Mouse (Mus musculus) CD4-positive, CD25-positive, alpha-beta regulatory T cell, adult 2 months (primary cell): ENCODE results near the gene Vps37b.

Experiments used
- DNase-seq: peaks from one replicate; pipeline ENCODE4 v3.0.0-alpha.2; 2012; ENCODE audit warnings: low read depth, low spot score

Vps37b gene

GRCm38 (mm10) chr5:124004356-124005150 lies 27.5 kb downstream of the Vps37b start:
- no peak for DNase-seq

DNA sequence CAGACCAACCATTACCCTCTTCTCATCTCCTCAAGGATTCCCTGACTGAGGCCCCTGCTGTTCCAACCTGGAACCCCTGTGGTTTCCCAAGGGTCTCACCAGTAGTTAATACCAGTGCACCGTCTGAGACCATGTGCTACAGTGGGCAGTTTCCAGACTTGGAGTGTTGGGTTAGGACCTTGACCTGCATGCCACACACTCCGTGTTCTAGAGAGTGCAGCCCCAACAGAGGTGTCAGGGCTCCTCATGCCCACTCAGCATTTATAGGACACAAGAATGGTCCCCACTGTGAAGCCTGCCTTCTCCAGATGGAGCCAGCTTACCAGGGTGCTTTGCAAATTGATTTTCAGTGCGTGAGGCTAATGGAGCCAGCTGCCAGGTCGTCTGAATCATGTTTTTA lies 28.7 kb downstream of the Vps37b start:
- no peak for DNase-seq

DNA sequence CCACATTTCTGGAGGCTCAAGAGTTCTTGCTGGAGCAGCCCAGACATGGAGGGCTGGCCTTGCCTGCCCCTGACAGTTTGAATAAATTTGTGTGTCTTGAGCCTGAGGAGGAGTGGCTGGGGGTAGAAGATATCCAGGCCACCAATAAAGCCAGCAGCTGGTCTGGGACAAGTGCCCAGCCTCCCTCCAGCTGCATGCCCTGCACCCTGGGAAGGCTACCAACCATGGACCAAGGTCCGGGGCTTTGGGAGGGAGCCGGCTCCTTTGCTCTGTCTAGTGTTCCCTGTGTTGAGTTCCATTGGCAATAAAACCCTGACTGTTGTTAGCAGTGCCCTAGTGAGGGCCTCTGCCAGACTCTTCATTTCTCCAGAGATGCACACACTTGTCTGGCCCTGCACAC lies 29.2 kb downstream of the Vps37b start:
- no peak for DNase-seq

- DNase-seq: no peak
These were observed 30.8 kb downstream of the Vps37b start for GRCm38 (mm10) chr5:124001274-124001673.

DNA sequence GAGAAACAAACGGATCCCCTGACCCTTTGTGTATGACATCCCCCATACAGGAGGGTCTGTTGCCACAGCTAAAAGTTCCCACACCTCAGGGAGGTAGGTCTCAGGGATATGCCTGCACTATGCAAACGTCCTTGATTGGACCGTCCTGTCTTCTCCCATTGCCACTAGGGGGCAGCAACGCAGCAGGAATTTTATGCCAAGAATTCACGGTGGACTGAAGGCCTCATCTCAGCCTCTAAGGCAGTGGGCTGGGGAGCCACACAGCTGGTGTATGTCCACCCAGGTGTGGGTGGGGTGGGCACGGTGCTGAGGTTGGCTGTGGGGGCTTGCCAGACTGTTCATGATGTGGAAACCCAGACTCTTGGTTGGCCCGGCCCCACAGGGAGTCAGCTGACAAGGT lies 31.2 kb downstream of the Vps37b start:
- DNase-seq: peak; percentile 92

DNA sequence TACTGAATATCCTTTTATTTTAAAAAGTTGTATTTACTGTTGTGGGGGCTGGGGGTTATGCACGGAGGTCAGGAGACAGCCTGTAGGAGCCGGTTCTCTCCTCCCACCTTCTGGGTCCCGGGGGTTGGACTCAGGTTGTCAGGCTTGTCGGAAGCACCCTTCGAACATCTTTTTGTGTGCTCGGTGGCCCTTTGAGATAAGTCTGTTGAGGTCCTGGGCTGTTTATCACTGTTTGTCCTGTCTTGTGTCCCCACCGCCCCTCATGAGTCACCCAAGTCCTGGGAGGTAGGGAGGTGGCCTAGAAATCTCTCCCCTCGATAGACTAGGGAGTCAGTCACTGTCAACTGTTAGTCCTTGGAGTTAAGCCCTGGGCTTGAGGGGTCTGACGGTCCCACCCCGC lies 33.7 kb downstream of the Vps37b start:
- no peak for DNase-seq

GRCm38 (mm10) chr5:123997811-123998210 lies 34.3 kb downstream of the Vps37b start:
- DNase-seq: no peak

GRCm38 (mm10) chr5:123997211-123997751 lies 34.8 kb downstream of the Vps37b start:
- DNase-seq: no peak

GRCm38 (mm10) chr5:123996695-123997094 lies 35.4 kb downstream of the Vps37b start:
- DNase-seq: no peak

GRCm38 (mm10) chr5:123996194-123996593 lies 35.9 kb downstream of the Vps37b start:
- DNase-seq: no peak

GRCm38 (mm10) chr5:123995388-123995787 lies 36.7 kb downstream of the Vps37b start:
- no peak for DNase-seq

- no peak for DNase-seq
These were observed 37.6 kb downstream of the Vps37b start for GRCm38 (mm10) chr5:123994468-123994867.

GRCm38 (mm10) chr5:123993263-123994036 lies 38.6 kb downstream of the Vps37b start:
- no peak for DNase-seq

- DNase-seq: peak; percentile 81
These were observed 39.3 kb downstream of the Vps37b start for GRCm38 (mm10) chr5:123992794-123993193.

- no peak for DNase-seq
These were observed 39.9 kb downstream of the Vps37b start for GRCm38 (mm10) chr5:123992193-123992637.

- no peak for DNase-seq
These were observed 40.7 kb downstream of the Vps37b start for GRCm38 (mm10) chr5:123991321-123991720.

DNA sequence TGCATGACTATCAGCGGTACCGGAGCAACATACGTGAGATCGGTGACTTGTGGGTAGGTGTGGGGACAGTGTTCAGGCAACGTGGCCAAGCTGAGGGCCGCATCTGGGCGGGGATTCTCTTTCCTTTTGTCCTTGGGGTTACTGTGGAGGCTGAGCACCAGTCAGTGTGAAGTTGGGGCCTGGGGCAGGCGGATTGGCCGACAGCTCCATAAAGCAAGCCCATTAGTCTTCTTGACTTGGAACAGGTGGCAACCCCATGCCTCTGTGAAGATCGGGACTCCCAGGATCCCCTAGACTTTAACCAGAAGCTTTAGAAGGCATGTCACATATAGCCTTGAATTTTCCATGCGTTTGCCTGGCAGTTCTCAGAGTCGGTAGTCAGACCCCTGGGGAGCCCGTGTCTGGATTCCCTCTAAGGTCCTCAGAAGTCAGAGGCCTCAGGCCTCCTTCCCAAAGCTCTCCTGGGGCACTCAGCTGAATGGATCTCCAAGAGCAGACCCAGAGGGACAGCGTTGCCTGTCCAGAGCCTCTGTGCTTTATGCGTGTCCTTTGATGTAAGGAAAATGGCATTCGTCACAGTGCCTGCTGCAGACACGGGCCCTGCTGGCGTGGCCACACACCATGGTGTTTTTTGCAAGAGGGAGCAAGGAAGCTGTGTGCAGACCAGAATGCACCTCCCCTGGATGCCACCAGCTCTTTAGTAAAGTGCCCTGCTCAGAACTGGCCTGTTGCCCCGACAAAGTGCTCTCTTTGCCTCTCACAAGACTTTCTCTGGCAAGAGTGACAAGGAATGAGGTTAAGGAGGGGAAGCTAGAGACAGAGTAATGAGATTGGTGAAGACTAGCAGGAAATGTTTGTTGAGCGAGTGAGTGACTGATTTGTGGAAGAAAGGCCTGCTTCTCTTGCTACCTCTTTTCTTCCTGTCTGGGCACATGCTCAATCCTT lies 41.9 kb downstream of the Vps37b start:
- no peak for DNase-seq

DNA sequence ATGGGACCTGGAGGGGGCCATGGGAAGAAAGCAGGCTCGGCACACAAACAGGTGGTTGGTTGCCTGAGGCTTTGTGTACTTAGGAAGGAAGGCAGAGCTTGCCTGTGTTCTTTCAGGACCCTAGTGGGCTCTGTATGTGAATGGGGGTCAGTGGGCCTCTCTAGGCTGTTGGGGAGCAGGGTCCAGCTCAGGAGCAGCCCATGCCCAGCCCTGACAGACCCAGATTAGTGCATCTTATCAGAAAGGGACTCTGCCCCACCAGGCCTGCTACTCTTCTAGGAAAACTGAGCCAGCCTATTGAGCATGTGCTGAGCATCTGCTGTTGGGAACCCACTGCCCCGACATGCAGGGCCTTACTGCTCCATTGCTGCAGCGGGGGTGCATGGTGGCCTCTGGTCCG lies 44.6 kb downstream of the Vps37b start:
- no peak for DNase-seq

- DNase-seq: no peak
These were observed 45.1 kb downstream of the Vps37b start for GRCm38 (mm10) chr5:123986925-123987324.

DNA sequence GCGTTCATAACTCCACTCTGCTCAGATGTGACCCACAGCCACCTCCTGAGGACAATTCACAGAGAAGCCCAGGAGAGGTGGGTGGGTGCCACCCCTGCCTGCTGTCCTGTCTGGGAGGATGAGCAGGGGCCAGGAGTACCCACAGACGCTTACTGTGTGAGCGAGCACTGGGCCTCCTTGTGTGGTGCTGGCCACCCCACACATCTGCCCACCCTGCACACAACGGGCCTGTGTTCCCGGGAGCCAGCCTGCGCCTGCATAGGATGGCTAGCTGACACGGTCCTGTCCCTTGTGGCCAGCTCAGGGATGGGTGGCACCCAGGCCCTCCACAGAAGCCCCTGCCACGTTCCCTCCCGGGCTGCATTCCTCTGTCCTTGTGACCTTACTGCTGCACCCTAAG lies 46.6 kb downstream of the Vps37b start:
- DNase-seq: no peak

DNA sequence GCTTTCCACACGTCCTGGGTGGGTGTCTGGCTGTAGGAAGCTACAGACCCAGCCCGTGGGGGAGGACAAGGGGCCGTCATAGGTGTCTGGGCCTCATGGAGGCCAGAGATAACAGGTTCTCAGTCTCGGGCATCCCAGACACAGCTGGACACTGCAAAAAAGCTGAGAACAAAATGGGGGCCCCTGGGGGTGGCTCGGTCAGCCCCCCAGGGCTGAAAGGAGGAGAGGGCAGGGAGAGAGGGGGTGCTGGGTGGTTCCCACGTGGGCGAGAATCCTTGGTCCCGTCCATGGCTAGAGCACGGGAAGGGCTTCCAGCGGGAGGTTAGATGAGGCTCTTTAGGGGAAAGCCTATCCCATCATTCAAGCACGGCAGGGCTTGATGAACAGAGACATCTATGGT lies 49.2 kb downstream of the Vps37b start:
- no peak for DNase-seq

GRCm38 (mm10) chr5:123981250-123981554 lies 50.9 kb downstream of the Vps37b start:
- DNase-seq: no peak
